29 mouse cellular contexts compared by ENCODE assay signal in genomic region chr1:46003472-46003871, GRCm38 (mm10).
"Had no signal": no experiment of that assay in that cellular context is flagged by ENCODE, and none has a peak within 500 bp of the region (broad histone marks: within the 10 kb centered on the region; RNA-seq: fewer than 3 reads in every experiment).

No protein-coding gene starts in this region.

- H3K36me3 ChIP-seq: embryonic facial prominence, embryonic 10.5 days; embryonic facial prominence, embryonic 12.5 days; embryonic facial prominence, embryonic 13.5 days; embryonic facial prominence, embryonic 15.5 days; forebrain, embryonic 10.5 days; forebrain, embryonic 12.5 days; forebrain, embryonic 15.5 days had no signal

- H3K4me2 ChIP-seq: embryonic facial prominence, embryonic 12.5 days; embryonic facial prominence, embryonic 13.5 days; embryonic facial prominence, embryonic 15.5 days; forebrain, embryonic 12.5 days; forebrain, embryonic 13.5 days; forebrain, embryonic 15.5 days had no signal

- H3K27me3 ChIP-seq: embryonic facial prominence, embryonic 12.5 days; embryonic facial prominence, embryonic 13.5 days; embryonic facial prominence, embryonic 15.5 days; forebrain, embryonic 12.5 days; forebrain, embryonic 13.5 days; forebrain, embryonic 15.5 days had no signal

- H3K9me3 ChIP-seq: embryonic facial prominence, embryonic 10.5 days; embryonic facial prominence, embryonic 12.5 days; embryonic facial prominence, embryonic 13.5 days; embryonic facial prominence, embryonic 15.5 days; forebrain, embryonic 10.5 days; forebrain, embryonic 12.5 days; forebrain, embryonic 13.5 days; forebrain, embryonic 15.5 days had no signal

- H3K4me3 ChIP-seq: embryonic facial prominence, embryonic 10.5 days; embryonic facial prominence, embryonic 12.5 days; embryonic facial prominence, embryonic 13.5 days; embryonic facial prominence, embryonic 15.5 days; erythroblast, embryonic 14.5 days; forebrain, embryonic 10.5 days; forebrain, embryonic 12.5 days; forebrain, embryonic 13.5 days; forebrain, embryonic 15.5 days; gastrocnemius, adult 2 months had no signal

- ATAC-seq: forebrain, embryonic 13.5 days; forebrain, embryonic 14.5 days; forebrain, embryonic 15.5 days; forebrain, embryonic 16.5 days; forebrain, postnatal 0 days had no signal

- DNase-seq: cerebellum, adult 18-20 months; cerebellum, adult 2 months; cerebellum, adult 8-10 months; cerebellum, adult 9-10 months; cerebellum, adult 9-11 months; cerebellum, postnatal 10 days; cerebellum, postnatal 14 days; cerebellum, postnatal 25 days; cerebellum, postnatal 36 days; embryo, embryonic 11 days; forebrain, postnatal 0 days; gastrocnemius, adult 2 months; gastrocnemius, postnatal 10 days; gastrocnemius, postnatal 14 days; gastrocnemius, postnatal 25 days; gastrocnemius, postnatal 36 days; heart, adult 11 months; heart, adult 18-20 months had no signal

- H3K9ac ChIP-seq: embryonic facial prominence, embryonic 12.5 days; embryonic facial prominence, embryonic 13.5 days; embryonic facial prominence, embryonic 15.5 days; forebrain, embryonic 12.5 days; forebrain, embryonic 13.5 days; forebrain, embryonic 15.5 days; forebrain, postnatal 0 days had no signal

- H3K27ac ChIP-seq: embryonic facial prominence, embryonic 10.5 days; embryonic facial prominence, embryonic 12.5 days; embryonic facial prominence, embryonic 13.5 days; embryonic facial prominence, embryonic 15.5 days; forebrain, embryonic 10.5 days; forebrain, embryonic 12.5 days; forebrain, embryonic 13.5 days; forebrain, embryonic 15.5 days; gastrocnemius, adult 2 months had no signal

- H3K4me1 ChIP-seq: embryonic facial prominence, embryonic 10.5 days; embryonic facial prominence, embryonic 12.5 days; embryonic facial prominence, embryonic 13.5 days; embryonic facial prominence, embryonic 15.5 days; forebrain, embryonic 10.5 days; forebrain, embryonic 12.5 days; forebrain, embryonic 13.5 days; forebrain, embryonic 15.5 days had no signal
